Mouse (Mus musculus) regulatory T cell (primary cell): ENCODE data around the gene Krt79.

Experiments
- in situ Hi-C: fragments of 300-600 bp; cut with MboI, MseI; formaldehyde crosslinking; loops from one replicate; pipeline ENCODE4 v1.15.1; 2025; ENCODE audit warnings: high pct_unique_total_duplicates

Gene Krt79

GRCm38 (mm10) chr15:101938600-101939308 lies 1.4 kb downstream of the Krt79 start:
- in situ Hi-C loops: no loop called here

- in situ Hi-C loops: no loop called here
These were observed 7.1 kb downstream of the Krt79 start for GRCm38 (mm10) chr15:101933024-101933423.

GRCm38 (mm10) chr15:101929666-101930065 lies 10.5 kb downstream of the Krt79 start:
- in situ Hi-C loops: no loop called here

- in situ Hi-C loops: no loop called here
These were observed 11.0 kb downstream of the Krt79 start for GRCm38 (mm10) chr15:101929087-101929486.

GRCm38 (mm10) chr15:101927340-101928080 lies 12.6 kb downstream of the Krt79 start:
- in situ Hi-C loops: no loop called here

- in situ Hi-C loops: no loop called here
These were observed 15.1 kb downstream of the Krt79 start for GRCm38 (mm10) chr15:101925041-101925440.

GRCm38 (mm10) chr15:101924635-101925034 lies 15.5 kb downstream of the Krt79 start, which contains the start of gene Krt4:
TSS of gene Krt4 (minus strand) at chr15:101924735.
- in situ Hi-C loops: no loop called here

- in situ Hi-C loops: no loop called here
These were observed 17.8 kb downstream of the Krt79 start for GRCm38 (mm10) chr15:101922296-101922695.

GRCm38 (mm10) chr15:101916072-101916471 lies 24.1 kb downstream of the Krt79 start:
- in situ Hi-C loops: no loop called here

- in situ Hi-C loops: no loop called here
These were observed 35.3 kb downstream of the Krt79 start for GRCm38 (mm10) chr15:101904849-101905248.

GRCm38 (mm10) chr15:101902171-101903149 lies 37.7 kb downstream of the Krt79 start:
- in situ Hi-C loops: no loop called here

- in situ Hi-C loops: loop anchor here (25.0 kb wide), 1 partner anchor 1608 kb away; the partner anchor contains the start of gene Tmprss12
These were observed 44.9 kb downstream of the Krt79 start for GRCm38 (mm10) chr15:101895216-101895615.

GRCm38 (mm10) chr15:101892820-101893219 lies 47.3 kb downstream of the Krt79 start, which contains the start of gene Krt76:
TSS of gene Krt76 (minus strand) at chr15:101892920.
- in situ Hi-C loops: loop anchor here (25.0 kb wide), 1 partner anchor 1606 kb away; the partner anchor contains the start of gene Tmprss12

- in situ Hi-C loops: loop anchor here (25.0 kb wide), 1 partner anchor 1592 kb away; the partner anchor contains the start of gene Tmprss12
These were observed 60.3 kb downstream of the Krt79 start for GRCm38 (mm10) chr15:101879776-101880175.
